Mouse (Mus musculus): ENCODE measurements at regions not wholly inside any gene's neighbourhood (a gene's known extent, or its start where the extent isn't known, plus 50 kb on each side); places are given as distances from the start of the nearest gene placed in this dataset.

GRCm38 (mm10) chr3:115495692-115496091 lies 219.2 kb downstream of the S1pr1 start:
- no peak for DNase-seq
- intact Hi-C loops (cut with DNase I) = no loop called here

GRCm38 (mm10) chr3:115468980-115469379 lies 245.9 kb downstream of the S1pr1 start:
- intact Hi-C loops (cut with DNase I) = no loop called here
- no peak for DNase-seq

- no peak for DNase-seq
- intact Hi-C loops (cut with DNase I) = no loop called here
Measured at GRCm38 (mm10) chr3:115467850-115468249, 247.0 kb downstream of the S1pr1 start.

GRCm38 (mm10) chr3:115462623-115463022 lies 252.2 kb downstream of the S1pr1 start:
- intact Hi-C loops (cut with DNase I) = no loop called here

More at GRCm38 (mm10) chr3:115462623-115463022, 252.2 kb downstream of the S1pr1 start:
- no peak for DNase-seq

Small RNA genes in the stretch of these regions (microRNA-seq; reads per million reads assigned to microRNA genes)
- 0 reads per million in 2 experiments for gene Gm25347 (ENCODE audit: borderline number of aligned reads in 2 of 2)

Measured in heart, postnatal 36 days (tissue).